Mouse (Mus musculus): ENCODE measurements around the gene Dab1.

DNA sequence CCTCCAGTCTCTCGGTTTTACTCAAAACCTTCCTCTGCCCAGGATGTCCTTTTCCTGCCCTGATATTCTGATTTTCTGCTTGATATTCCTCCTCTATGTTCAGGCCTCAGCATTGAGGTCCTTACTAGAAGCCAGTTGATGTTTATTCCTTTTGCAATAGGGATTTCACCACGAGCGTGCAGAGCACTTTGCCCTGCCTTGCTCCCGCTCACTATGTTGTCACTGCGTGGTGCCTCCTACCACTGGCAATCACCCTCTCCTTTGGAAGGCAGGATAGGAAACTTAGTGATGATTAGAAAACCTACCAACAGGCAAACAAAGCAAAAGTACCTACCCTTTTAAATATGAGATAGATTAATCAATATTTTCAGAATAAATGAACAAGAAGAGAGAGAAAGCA is 1160.3 kb downstream of the Dab1 start:
- no peak for TF ChIP-seq POLR2A (IDR thresholded peaks at IDR 0.05; ENCODE audit: control insufficient read depth, low read depth, low read length)
- no peak for TF ChIP-seq CTCF (IDR thresholded peaks at IDR 0.05; ENCODE audit: control insufficient read depth, insufficient read depth, insufficient replicate concordance, low read depth, low read length)
